Mouse (Mus musculus) neural tube, embryonic 12.5 days (tissue): ENCODE results near the gene Plk3. TPM values are rescaled to one million over a fixed set of nuclear protein-coding genes. Genes with fewer than 3 reads are reported as not detected.

ENCODE experiments used
- ATAC-seq: fragments of 200-750 bp; cut with Nextera tagmentation; 2 replicates; pipeline ENCODE4 v1.8.0; 2017; ENCODE audit warnings: low read depth, mild to moderate bottlenecking, moderate TSS enrichment, moderate library complexity; ENCODE audit not compliant: low FRiP score
- H3K27ac ChIP-seq: fragments of 300-500 bp; sonication (generic); 2 replicates; pipeline ENCODE4 v1.5.1; 2016
- H3K27me3 ChIP-seq: fragments of 300-500 bp; sonication (generic); replicated peaks from 2 replicates; pipeline ENCODE4 v1.6.1; 2016; ENCODE audit warnings: mild to moderate bottlenecking
- H3K36me3 ChIP-seq: fragments of 300-500 bp; sonication (generic); 2 replicates; pipeline ENCODE4 v1.6.1; 2016; ENCODE audit warnings: mild to moderate bottlenecking
- H3K4me1 ChIP-seq: fragments of 300-500 bp; sonication (generic); 2 replicates; pipeline ENCODE4 v1.6.1; 2016
- H3K4me2 ChIP-seq: fragments of 300-500 bp; sonication (generic); replicated peaks from 2 replicates; pipeline ENCODE4 v1.6.1; 2016; ENCODE audit warnings: mild to moderate bottlenecking
- H3K4me3 ChIP-seq: fragments of 300-500 bp; sonication (generic); 2 replicates; pipeline ENCODE4 v1.5.1; 2016
- H3K9ac ChIP-seq: fragments of 300-500 bp; sonication (generic); 2 replicates; pipeline ENCODE4 v1.6.1; 2016; ENCODE audit warnings: mild to moderate bottlenecking
- H3K9me3 ChIP-seq: fragments of 300-500 bp; sonication (generic); 2 replicates; pipeline ENCODE4 v1.6.1; 2016; ENCODE audit warnings: mild to moderate bottlenecking
- WGBS: fragments of 180-500 bp; shearing (Covaris S2); methylation state at CpG from one replicate; pipeline ENCODE4 v1.1.7; 2016; 5-methylcytosine and 5-hydroxymethylcytosine counted together
- polyA plus RNA-seq: library from polyadenylated mRNA; unstranded; fragments of >200 nt; fragmentation: Nextera tagmentation; extraction: Ambion mirVana; gene quantifications from 2 replicates; pipeline ENCODE4 v1.2.1, GENCODE M21; 2016

The Plk3 gene
- polyA plus RNA-seq, 1 experiment from 2014 or later: 39.3 TPM

DNA sequence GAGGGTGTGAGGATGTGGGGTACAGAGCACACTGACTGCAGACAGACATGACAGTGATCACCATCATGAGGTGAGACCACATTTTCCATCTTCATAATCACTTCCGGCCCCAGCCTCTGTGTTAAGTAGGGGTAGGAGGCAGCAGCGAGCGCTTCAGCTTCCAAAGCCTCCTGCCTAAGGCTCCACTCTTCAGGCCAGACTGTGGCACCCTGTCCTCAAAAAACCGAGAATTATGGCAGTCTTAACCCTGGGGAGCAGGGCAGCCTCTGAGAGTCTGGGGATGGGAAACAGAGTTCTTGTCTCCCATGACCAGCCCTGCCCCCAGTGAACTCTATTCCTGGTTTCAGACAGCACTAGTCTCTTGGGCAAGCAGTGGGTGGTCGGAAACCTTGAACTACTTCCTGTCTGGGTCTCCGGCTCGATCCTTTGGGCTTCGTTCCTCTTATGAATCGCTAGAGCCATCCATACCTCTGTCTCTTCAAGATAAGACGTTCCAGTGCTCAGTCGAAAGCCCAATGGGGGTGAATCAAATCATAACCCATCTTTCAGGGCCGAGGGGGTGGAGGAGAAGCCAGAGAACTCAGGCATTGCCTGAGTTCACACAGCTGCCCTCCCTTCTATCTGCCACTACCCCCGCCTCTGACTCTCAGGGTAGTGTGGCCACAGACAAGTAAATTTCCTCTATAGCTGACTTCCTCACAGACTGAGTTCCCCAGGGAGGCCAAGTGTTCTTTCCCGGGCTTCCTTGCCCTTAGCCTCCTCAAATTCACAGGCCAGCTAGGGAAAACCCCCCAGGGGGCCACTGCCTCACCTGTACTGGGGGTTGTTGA is 9.0 kb downstream of the Plk3 start:
- no peak for ATAC-seq
- Histone ChIP-seq H3K9me3 (no peaks in the 10 kb centered on the region), H3K4me1 (peaks cover 23% of the 10 kb centered on the region), H3K36me3 (peaks cover 27% of the 10 kb centered on the region), H3K9ac (peak overlapping the region; percentile 41), H3K4me3 (no peak overlapping the region), H3K27ac (no peak overlapping the region; the same call in 1 of the 2 replicates), H3K27me3 (no peaks in the 10 kb centered on the region), H3K4me2 (peak overlapping the region; percentile 39; the same call in 1 of the 2 replicates)
- 74% methylated on average over 14 of the region's 14 CpGs for WGBS

DNA sequence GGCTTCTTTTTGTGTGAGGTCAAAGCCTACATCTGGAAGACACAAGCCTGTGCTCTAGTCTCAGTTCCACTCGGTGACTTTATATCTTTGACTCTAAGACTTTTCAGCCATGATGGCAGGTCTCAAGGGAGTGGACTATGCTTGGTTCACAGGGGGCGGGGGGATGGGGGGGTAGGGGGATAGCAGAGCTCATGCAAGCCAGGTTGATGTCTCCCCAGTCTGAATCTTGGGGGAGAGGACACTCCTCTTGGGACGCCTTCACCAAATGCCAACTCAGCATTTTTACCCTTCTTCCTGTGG is 9.6 kb downstream of the Plk3 start:
- no peak for ATAC-seq
- no peak overlapping the region for H3K9ac ChIP-seq

DNA sequence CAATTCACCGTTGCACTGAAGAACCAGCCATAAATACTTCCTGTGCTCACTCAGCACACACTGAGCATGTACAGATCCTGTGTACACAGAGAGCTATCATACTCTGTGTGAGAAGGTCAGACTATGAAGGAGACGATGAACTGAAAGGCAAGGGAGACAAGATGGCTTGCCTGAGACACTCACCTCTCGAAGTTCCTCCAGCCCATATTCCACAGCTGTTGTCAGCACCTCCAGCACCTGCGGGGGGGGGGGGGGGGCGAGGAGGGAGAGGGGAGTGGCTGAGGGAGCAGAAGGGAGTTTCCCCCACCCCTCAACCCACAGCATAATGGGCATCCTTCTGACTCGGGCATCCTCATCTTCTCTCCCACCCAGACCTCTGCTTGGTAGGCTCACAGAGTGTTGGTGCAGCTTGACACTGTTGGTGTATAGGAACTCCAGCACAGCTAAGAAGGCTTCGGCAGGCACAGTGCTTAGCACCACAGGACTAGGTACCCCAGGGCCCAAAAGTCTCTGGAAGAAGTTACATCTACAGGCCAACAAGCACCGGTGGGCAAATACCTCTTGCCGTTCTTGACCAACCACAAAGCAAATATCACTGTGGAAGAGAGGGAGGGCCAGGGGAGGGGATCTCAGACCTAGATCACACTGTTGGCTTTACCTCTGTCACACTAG is 10.1 kb downstream of the Plk3 start:
- Histone ChIP-seq H3K27me3 (no peaks in the 10 kb centered on the region), H3K4me2 (no peak overlapping the region)
- no peak for ATAC-seq

More for the DNA sequence above, 9.6 kb downstream of the Plk3 start:
- no peak overlapping the region for H3K4me3 ChIP-seq
- no peaks in the 10 kb centered on the region for H3K9me3 ChIP-seq
- 86% methylated on average over 3 of the region's 3 CpGs for WGBS
- no peaks in the 10 kb centered on the region for H3K27me3 ChIP-seq
- peaks cover 23% of the 10 kb centered on the region for H3K4me1 ChIP-seq
- H3K27ac ChIP-seq: no peak overlapping the region
- H3K36me3 ChIP-seq: peaks cover 24% of the 10 kb centered on the region
- no peak overlapping the region for H3K4me2 ChIP-seq

DNA sequence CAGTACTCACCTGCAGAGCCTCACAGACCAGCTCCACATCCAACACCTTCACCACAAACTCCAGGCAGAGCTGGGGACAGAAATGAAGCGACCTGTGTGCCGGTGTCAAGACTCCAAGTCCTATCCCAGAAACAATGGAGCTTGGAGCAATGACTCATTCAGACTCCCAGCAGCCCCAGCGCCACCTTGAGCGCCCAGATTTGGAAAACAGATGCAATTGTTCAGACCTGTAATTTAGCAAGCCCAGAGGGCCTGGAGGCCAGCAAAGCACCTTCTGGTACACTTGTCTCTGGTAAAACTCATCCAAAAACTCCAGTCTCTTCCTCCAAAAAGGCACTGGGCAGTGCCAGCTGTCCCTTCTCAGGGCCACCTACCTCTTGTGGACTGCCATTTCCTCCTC is 11.6 kb downstream of the Plk3 start:
- H3K27me3 ChIP-seq: no peaks in the 10 kb centered on the region
- no peaks in the 10 kb centered on the region for H3K9me3 ChIP-seq
- no peak overlapping the region for H3K4me3 ChIP-seq
- no peak for ATAC-seq
- H3K27ac ChIP-seq: no peak overlapping the region
- 89% methylated on average over 4 of the region's 4 CpGs for WGBS
- no peak overlapping the region for H3K9ac ChIP-seq
- H3K36me3 ChIP-seq: peaks cover 6% of the 10 kb centered on the region; the same call in 1 of the 2 replicates
- H3K4me1 ChIP-seq: peaks cover 23% of the 10 kb centered on the region
- H3K4me2 ChIP-seq: no peak overlapping the region

More for the DNA sequence above, 10.1 kb downstream of the Plk3 start:
- Histone ChIP-seq H3K4me3 (no peak overlapping the region), H3K9ac (no peak overlapping the region), H3K36me3 (peaks cover 19% of the 10 kb centered on the region), H3K4me1 (peaks cover 23% of the 10 kb centered on the region), H3K27ac (no peak overlapping the region), H3K9me3 (no peaks in the 10 kb centered on the region)
- 92% methylated on average over 7 of the region's 9 CpGs for WGBS

DNA sequence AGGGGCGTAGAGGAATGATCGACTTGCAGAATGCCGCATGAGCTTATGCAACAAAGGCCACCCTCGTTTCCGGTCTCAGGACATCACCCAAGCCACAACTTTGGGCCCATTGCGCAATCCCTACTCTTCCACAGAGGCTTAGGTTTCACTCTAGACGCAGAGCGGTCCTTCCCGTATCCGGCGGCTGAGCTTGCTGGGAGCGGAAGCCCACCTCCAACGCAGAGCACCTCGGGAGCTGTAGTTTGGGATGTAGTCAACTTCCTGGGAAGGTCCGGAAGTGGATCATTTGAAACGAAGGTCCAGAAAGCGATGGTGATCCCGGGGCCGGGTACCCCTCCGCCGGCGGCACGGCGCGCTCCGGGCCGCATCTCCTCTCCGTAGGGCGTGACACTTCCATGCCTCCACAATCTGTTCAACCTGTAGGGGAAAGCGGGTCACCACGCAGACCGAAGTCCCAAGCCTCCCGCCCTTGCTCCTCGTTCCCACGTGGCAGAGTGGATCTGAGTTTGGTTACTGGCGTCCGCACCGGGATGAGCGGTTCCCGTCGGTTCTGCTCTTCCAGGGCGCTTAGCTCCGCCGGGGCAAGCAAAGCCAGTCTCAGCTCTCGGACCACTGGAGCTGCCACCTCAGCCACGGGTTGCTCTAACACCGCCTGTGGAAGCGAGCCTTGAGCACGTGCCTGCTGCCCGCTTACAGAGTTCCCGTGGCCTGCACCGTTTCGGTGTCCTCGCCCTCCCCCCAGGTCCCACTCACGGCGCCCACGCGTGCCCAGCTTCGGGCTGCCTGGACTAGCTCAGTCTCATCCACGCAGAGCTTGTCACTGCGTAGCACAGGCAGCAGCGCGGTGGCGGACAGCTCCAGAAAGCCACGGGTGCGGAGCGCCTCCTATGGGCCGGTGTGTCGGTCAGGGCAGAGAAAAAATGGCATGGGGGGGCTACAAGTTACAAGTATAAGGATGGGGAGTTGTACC is 13.0 kb downstream of the Plk3 start:
- H3K9ac ChIP-seq: peak overlapping the region; percentile 71
- ATAC-seq: peak; percentile 91
- H3K4me2 ChIP-seq: peak overlapping the region; percentile 99
- H3K27me3 ChIP-seq: no peaks in the 10 kb centered on the region
- peaks cover 16% of the 10 kb centered on the region for H3K4me1 ChIP-seq
- under 1% methylated on average over 69 of the region's 69 CpGs for WGBS
- peak overlapping the region; percentile 83 for H3K27ac ChIP-seq
- no peaks in the 10 kb centered on the region for H3K36me3 ChIP-seq
- H3K4me3 ChIP-seq: peak overlapping the region; percentile 63
- no peaks in the 10 kb centered on the region for H3K9me3 ChIP-seq

DNA sequence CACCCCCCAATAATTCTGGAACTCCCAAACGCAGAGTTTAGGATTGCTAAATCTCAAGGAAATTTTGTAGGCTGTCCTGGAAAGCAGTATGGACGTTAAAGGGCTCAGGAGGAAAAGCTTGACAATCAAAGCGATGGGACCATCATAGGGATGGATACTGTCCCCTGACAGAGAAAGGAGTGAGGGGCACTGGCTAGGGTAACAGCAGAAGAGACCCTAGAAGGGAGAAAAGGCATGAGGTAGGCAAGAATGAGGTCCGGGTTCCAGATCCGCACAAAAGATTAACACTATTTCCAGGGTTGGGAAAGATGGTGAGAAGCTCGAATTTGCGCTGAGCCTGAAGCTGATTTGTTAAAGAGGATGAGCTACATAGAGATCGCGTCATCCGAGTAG is 13.7 kb downstream of the Plk3 start:
- Histone ChIP-seq H3K9me3 (no peaks in the 10 kb centered on the region), H3K27ac (peak overlapping the region; percentile 83), H3K4me2 (peak overlapping the region; percentile 99), H3K27me3 (no peaks in the 10 kb centered on the region), H3K4me3 (peak overlapping the region; percentile 63), H3K36me3 (no peaks in the 10 kb centered on the region), H3K4me1 (peaks cover 9% of the 10 kb centered on the region), H3K9ac (peak overlapping the region; percentile 71)
- WGBS: 7% methylated on average over 10 of the region's 10 CpGs
- peak; percentile 31; the same call in 1 of the 2 replicates for ATAC-seq

DNA sequence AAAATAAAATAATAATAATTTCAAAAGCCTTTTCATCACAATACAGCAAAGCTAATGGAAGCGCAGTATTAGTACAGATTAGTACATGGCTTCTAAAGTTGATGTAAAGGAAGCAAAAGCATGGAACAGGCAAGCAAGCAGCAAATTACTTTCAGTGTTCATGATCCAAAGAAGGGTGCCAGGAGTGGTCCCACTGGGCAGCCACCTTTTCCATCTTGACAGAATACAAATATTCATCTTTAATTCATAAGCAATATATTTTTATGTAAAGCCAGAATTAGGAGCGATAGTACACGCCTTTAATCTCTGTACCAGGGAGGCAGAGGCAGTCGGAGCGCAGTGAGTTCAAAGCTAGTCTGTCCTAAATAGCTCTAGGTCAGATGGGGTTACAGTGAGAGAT is 14.1 kb downstream of the Plk3 start:
- peaks cover 3% of the 10 kb centered on the region; the same call in 1 of the 2 replicates for H3K36me3 ChIP-seq
- H3K4me1 ChIP-seq: peaks cover 5% of the 10 kb centered on the region
- no peak for ATAC-seq

DNA sequence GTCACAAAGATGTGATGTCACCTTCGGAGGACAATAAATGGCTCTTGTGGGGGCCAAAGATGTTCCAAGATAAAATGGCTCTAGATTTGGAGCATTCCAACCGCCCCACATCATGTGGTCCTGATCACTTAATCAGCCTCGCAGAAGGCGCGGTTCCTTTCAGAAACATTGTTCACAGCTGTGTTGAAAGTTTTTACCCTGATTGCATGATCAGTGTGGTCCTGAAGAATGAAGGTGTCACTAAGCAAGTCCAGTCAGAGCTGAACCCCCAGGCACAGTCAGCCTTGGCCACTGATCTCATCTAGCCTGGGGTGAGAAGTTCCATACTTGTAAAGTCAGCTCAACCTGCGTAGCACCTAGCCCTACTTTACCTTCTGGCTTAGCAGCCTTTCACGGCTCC is 15.8 kb downstream of the Plk3 start:
- peaks cover 14% of the 10 kb centered on the region for H3K36me3 ChIP-seq
- H3K9me3 ChIP-seq: no peaks in the 10 kb centered on the region
- H3K4me3 ChIP-seq: no peak overlapping the region
- H3K4me1 ChIP-seq: peaks cover 3% of the 10 kb centered on the region
- no peak for ATAC-seq
- H3K9ac ChIP-seq: no peak overlapping the region
- H3K27ac ChIP-seq: no peak overlapping the region
- no peaks in the 10 kb centered on the region for H3K27me3 ChIP-seq
- WGBS: 92% methylated on average over 7 of the region's 7 CpGs
- H3K4me2 ChIP-seq: no peak overlapping the region

More for the DNA sequence above, 14.1 kb downstream of the Plk3 start:
- 79% methylated on average over 5 of the region's 5 CpGs for WGBS
- Histone ChIP-seq H3K4me2 (peak overlapping the region; percentile 99), H3K9ac (peak overlapping the region; percentile 71), H3K27me3 (no peaks in the 10 kb centered on the region), H3K9me3 (no peaks in the 10 kb centered on the region), H3K27ac (peak overlapping the region; percentile 83), H3K4me3 (peak overlapping the region; percentile 63)

DNA sequence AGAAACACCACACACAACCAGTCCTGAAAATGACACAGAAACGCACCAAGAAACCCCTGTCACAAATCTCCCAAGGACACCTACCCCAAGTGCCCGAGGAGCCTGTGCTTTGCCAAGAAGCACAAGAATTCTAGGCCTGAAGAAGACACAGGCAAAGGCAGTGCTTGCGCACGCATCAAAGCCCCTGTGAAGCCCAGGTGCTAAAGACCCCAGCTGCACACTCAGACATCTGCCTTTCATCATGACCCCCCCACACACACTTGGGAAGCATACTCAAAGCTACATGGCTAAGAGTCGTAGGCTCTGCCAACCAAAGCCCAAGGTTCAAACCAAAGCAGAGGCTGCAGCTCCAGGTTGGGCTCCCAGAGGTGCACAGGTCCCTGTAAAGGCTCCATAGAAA is 18.2 kb downstream of the Plk3 start:
- Histone ChIP-seq H3K4me1 (no peaks in the 10 kb centered on the region), H3K27ac (no peak overlapping the region), H3K36me3 (peaks cover 25% of the 10 kb centered on the region), H3K9me3 (no peaks in the 10 kb centered on the region), H3K27me3 (no peaks in the 10 kb centered on the region), H3K4me2 (no peak overlapping the region), H3K9ac (no peak overlapping the region), H3K4me3 (no peak overlapping the region)
- WGBS: 85% methylated on average over 5 of the region's 5 CpGs
- ATAC-seq: no peak

DNA sequence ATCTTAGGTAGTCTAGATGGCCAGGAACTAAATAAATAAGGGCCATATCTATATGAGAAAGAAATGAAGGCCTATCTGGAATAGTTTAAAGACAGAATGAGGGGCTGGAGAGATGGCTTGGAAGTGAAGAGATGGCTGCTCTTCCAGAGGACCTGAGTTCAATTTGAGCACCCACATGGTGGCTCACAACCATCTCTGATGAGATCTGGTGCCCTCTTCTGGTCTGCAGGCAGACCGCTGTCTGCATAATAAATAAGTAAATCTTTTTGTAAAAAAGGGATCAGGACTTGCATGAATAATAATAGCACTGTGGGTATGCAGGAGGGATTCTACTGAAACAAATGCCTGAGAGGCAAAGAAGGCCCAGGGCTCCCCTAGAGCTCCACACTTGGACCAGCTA is 20.5 kb downstream of the Plk3 start:
- 90% methylated on average over 1 of the region's 1 CpGs for WGBS
- no peak overlapping the region for H3K9ac ChIP-seq
- peaks cover 48% of the 10 kb centered on the region for H3K36me3 ChIP-seq

DNA sequence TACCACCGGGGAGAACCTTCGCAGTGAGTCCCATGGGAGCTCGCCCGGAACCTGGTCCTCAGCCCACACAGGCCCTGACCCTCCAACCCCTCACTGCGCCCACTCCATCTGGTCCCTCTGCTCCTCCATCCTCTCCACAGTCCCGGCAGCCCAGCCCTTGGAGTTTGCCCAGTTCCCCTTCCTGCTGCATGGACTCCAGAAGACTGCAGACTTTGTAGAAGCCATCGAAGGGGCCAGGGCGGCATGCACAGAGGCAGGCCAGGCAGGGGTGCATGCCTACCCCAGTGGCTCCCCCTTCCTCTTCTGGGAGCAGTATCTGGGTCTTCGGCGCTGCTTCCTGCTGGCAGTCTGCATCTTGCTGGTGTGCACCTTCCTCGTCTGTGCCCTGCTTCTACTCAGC is 22.8 kb downstream of the Plk3 start:
- H3K4me1 ChIP-seq: no peaks in the 10 kb centered on the region
- WGBS: 95% methylated on average over 11 of the region's 11 CpGs
- no peak overlapping the region for H3K4me2 ChIP-seq
- H3K27ac ChIP-seq: no peak overlapping the region
- H3K9me3 ChIP-seq: no peaks in the 10 kb centered on the region
- no peak overlapping the region for H3K4me3 ChIP-seq
- no peak for ATAC-seq
- H3K27me3 ChIP-seq: no peaks in the 10 kb centered on the region
- H3K36me3 ChIP-seq: peaks cover 51% of the 10 kb centered on the region
- H3K9ac ChIP-seq: no peak overlapping the region

More for the DNA sequence above, 20.5 kb downstream of the Plk3 start:
- Histone ChIP-seq H3K4me1 (no peaks in the 10 kb centered on the region), H3K4me2 (no peak overlapping the region), H3K9me3 (no peaks in the 10 kb centered on the region), H3K4me3 (no peak overlapping the region), H3K27ac (no peak overlapping the region), H3K27me3 (no peaks in the 10 kb centered on the region)
- ATAC-seq: no peak

DNA sequence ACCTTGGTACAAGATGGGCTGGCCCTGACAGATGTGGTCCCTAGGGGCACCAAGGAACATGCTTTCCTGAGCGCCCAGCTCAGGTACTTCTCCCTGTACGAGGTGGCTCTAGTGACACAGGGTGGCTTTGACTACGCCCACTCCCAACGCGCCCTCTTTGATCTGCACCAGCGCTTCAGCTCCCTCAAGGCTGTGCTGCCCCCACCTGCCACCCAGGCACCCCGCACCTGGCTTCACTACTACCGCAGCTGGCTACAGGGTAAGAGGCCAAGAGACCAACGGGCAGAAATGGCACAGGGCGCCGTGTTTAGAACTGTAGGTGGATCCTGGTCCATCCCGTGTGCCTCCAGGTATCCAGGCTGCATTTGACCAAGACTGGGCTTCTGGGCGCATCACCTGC is 23.5 kb downstream of the Plk3 start:
- no peak overlapping the region for H3K4me2 ChIP-seq
- H3K9me3 ChIP-seq: no peaks in the 10 kb centered on the region
- 94% methylated on average over 13 of the region's 13 CpGs for WGBS
- no peak overlapping the region for H3K9ac ChIP-seq
- peaks cover 51% of the 10 kb centered on the region for H3K36me3 ChIP-seq
- no peaks in the 10 kb centered on the region for H3K4me1 ChIP-seq
- no peak overlapping the region for H3K4me3 ChIP-seq
- no peak overlapping the region for H3K27ac ChIP-seq
- H3K27me3 ChIP-seq: no peaks in the 10 kb centered on the region
- no peak for ATAC-seq
